Mouse (Mus musculus) testis, adult 2 months (tissue): ENCODE measurements around the gene Cry1.

Experiments used
- CTCF ChIP-seq: fragments of 200-500 bp; IDR thresholded peaks from 2 replicates; pipeline ENCODE4 v1.5.1; 2012; ENCODE audit warnings: low read depth, mild to moderate bottlenecking, inconsistent platforms, low read length, moderate library complexity; ENCODE audit not compliant: control insufficient read depth, insufficient read depth, insufficient replicate concordance
- POLR2A ChIP-seq: fragments of 200-500 bp; IDR thresholded peaks from 2 replicates; pipeline ENCODE4 v1.6.1; 2012; ENCODE audit warnings: low read depth, mild to moderate bottlenecking, inconsistent platforms, low read length, moderate library complexity; ENCODE audit not compliant: control insufficient read depth

DNA sequence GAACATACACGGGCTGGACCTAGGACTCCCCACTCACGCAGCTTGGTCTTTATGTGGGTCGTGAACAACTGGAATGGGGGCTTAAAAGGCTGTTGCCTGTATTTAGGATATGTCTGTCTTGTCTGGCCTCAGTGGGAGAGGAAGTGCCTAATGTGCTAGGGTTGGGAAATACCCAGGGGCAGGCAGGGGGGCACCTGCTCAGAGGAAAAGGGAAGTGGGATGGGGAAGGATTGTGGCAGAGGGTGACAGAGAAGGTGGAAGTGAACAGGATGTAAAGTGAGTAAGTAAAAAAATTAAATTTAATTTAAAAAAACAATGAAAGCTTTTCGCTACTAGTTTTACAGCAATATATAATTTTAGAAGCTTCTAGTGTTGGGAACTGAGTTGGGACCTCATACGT lies 9.7 kb upstream of the Cry1 start:
- TF ChIP-seq CTCF = no peak
- TF ChIP-seq POLR2A = no peak
